Mouse (Mus musculus): Measurements from ENCODE around the gene Brip1. TPM values are rescaled to one million over a fixed set of nuclear protein-coding genes. Genes with fewer than 3 reads are reported as not detected.

Brip1 gene
- polyA plus RNA-seq, 1 experiment from 2014 or later: 13.0 TPM

DNA sequence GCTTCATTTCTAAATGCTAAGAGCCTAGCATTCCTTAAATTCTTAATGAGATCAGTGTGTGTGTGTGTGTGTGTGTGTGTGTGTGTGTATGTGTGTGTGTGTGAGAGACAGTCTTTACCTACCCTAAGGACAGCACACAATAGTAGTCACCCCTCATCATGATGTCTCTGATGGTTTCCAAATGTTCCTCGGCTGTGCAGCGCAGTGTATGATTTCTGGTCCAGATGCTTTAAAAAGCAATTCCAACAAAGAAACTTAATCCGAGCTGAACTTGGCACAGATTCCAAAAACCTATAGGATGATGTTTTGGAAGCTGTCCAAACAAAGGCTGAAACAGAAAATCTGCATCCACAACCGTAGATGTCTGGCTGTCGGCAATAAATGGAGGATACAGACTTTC, 173.0 kb downstream of the Brip1 start:
- Histone ChIP-seq H3K9ac (ENCODE audit: low read length) (no peak overlapping the region), H3K4me1 (replicated peaks; ENCODE audit: control insufficient read depth, insufficient read depth, low read length) (peaks cover 13% of the 10 kb centered on the region), H3K27ac (ENCODE audit: low read depth) (no peak overlapping the region), H3K36me3 (ENCODE audit: control insufficient read depth, insufficient read depth, low read length) (no peaks in the 10 kb centered on the region), H3K4me2 (ENCODE audit: low read length) (no peak overlapping the region), H3K4me3 (ENCODE audit: low read depth, low read length) (no peak overlapping the region), H3K9me3 (ENCODE audit: control insufficient read depth, low read length) (no peaks in the 10 kb centered on the region), H3K27me3 (replicated peaks; ENCODE audit: control insufficient read depth, insufficient read depth, low read length) (no peaks in the 10 kb centered on the region)
- DNase-seq (ENCODE audit: low spot score) (no peak), ATAC-seq (replicated peaks; ENCODE audit: low FRiP score, low TSS enrichment, low read depth) (no peak)
- whole genome bisulfite sequencing: 31% methylated on average over 5 of the region's 5 CpGs

DNA sequence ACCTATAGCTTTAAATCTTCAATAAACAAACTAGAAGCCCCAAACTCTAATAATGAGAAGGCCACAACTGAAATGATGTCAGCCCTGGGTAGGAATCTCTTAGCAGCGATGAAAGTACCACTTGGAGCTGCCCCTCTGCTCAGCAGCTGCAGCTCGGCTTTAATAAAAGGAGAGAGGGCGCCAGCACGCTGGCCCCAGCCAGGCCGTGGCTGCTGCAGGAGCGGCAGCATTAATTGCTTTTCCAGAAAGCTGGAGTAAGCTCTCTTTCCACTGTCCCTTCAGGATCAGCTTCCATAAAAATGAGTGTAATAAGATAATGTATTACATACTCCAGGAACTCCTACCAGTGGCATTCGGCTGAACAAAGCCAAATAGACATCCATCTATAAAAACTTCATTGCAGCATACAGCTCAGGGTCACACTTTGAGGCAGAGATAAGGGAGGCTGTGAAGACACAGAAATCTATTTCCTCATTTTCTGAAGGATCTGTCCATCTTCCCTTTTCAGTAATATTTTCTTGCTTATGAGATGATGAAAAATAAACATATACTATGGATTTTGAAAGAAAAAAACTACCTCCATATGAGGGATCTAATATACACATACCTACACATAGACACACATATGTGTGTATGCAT, 174.3 kb downstream of the Brip1 start:
- ATAC-seq (replicated peaks; ENCODE audit: low FRiP score, low TSS enrichment, low read depth): no peak
- no peak for DNase-seq (ENCODE audit: low spot score)
- Histone ChIP-seq H3K27me3 (replicated peaks; ENCODE audit: control insufficient read depth, insufficient read depth, low read length) (no peaks in the 10 kb centered on the region), H3K9ac (ENCODE audit: low read length) (no peak overlapping the region), H3K36me3 (ENCODE audit: control insufficient read depth, insufficient read depth, low read length) (no peaks in the 10 kb centered on the region), H3K4me3 (ENCODE audit: low read depth, low read length) (no peak overlapping the region), H3K4me2 (ENCODE audit: low read length) (no peak overlapping the region), H3K27ac (ENCODE audit: low read depth) (no peak overlapping the region), H3K9me3 (ENCODE audit: control insufficient read depth, low read length) (no peaks in the 10 kb centered on the region), H3K4me1 (replicated peaks; ENCODE audit: control insufficient read depth, insufficient read depth, low read length) (peaks cover 13% of the 10 kb centered on the region)
- WGBS: 21% methylated on average over 7 of the region's 7 CpGs

DNA sequence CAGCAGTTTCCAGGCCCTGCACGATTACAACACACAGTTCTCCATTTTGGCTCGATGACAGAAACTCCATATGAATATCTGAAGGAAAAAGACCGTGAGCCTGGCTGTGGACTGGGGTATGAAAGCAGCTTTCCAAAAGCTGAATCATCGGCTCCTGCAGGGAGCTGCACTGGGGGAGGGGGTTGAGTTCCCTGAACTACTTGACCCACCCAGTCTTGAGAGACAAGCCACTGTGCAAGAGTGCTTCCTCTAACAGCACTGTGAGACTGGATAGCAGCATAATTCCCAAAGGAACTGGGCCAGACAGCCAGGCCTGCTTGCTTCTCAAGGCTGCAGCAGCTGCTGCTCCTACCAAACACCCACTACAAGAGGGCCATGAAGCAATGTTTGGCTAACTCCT, 178.6 kb downstream of the Brip1 start:
- no peak overlapping the region for H3K27ac ChIP-seq (ENCODE audit: low read depth)
- H3K4me3 ChIP-seq (ENCODE audit: low read depth, low read length): no peak overlapping the region
- ATAC-seq (replicated peaks; ENCODE audit: low FRiP score, low TSS enrichment, low read depth) (no peak), DNase-seq (ENCODE audit: low spot score) (no peak)
- no peaks in the 10 kb centered on the region for H3K36me3 ChIP-seq (ENCODE audit: control insufficient read depth, insufficient read depth, low read length)
- no peak overlapping the region for H3K4me2 ChIP-seq (ENCODE audit: low read length)
- H3K27me3 ChIP-seq (replicated peaks; ENCODE audit: control insufficient read depth, insufficient read depth, low read length): no peaks in the 10 kb centered on the region
- H3K4me1 ChIP-seq (replicated peaks; ENCODE audit: control insufficient read depth, insufficient read depth, low read length): peaks cover 5% of the 10 kb centered on the region; the same call in 1 of the 2 replicates
- H3K9ac ChIP-seq (ENCODE audit: low read length): no peak overlapping the region
- H3K9me3 ChIP-seq (ENCODE audit: control insufficient read depth, low read length): no peaks in the 10 kb centered on the region
- 38% methylated on average over 4 of the region's 4 CpGs for WGBS

DNA sequence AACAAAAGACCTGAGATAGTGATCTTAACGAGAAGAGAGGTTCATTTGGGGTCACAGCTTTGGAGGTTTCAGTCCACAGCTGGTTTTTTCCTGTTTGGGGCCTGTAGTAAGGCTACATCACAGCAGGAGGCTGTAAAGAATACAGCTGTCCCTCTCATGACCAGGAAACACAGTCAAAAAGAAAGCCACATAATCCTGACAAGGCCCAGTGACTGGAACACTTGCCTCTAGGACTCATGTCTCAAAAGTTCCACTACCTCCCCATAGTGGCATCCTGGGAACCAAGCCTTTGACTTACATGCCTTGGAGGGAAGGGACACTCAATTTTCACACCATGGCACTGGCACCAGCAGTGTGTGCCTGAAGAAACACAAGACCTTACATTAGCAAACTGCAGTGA, 181.0 kb downstream of the Brip1 start:
- Histone ChIP-seq H3K9ac (ENCODE audit: low read length) (no peak overlapping the region), H3K4me1 (replicated peaks; ENCODE audit: control insufficient read depth, insufficient read depth, low read length) (no peaks in the 10 kb centered on the region; the same call in 1 of the 2 replicates), H3K4me3 (ENCODE audit: low read depth, low read length) (no peak overlapping the region), H3K9me3 (ENCODE audit: control insufficient read depth, low read length) (no peaks in the 10 kb centered on the region), H3K36me3 (ENCODE audit: control insufficient read depth, insufficient read depth, low read length) (no peaks in the 10 kb centered on the region), H3K4me2 (ENCODE audit: low read length) (no peak overlapping the region), H3K27me3 (replicated peaks; ENCODE audit: control insufficient read depth, insufficient read depth, low read length) (no peaks in the 10 kb centered on the region), H3K27ac (ENCODE audit: low read depth) (no peak overlapping the region)
- DNase-seq (ENCODE audit: low spot score): no peak
- WGBS: 59% methylated on average over 1 of the region's 1 CpGs
- ATAC-seq (replicated peaks; ENCODE audit: low FRiP score, low TSS enrichment, low read depth): no peak

- H3K9me3 ChIP-seq (ENCODE audit: control insufficient read depth, low read length): no peaks in the 10 kb centered on the region
- DNase-seq (ENCODE audit: low spot score): no peak
- no peaks in the 10 kb centered on the region; the same call in 1 of the 2 replicates for H3K4me1 ChIP-seq (replicated peaks; ENCODE audit: control insufficient read depth, insufficient read depth, low read length)
- no peak overlapping the region for H3K27ac ChIP-seq (ENCODE audit: low read depth)
- H3K4me3 ChIP-seq (ENCODE audit: low read depth, low read length): no peak overlapping the region
- H3K27me3 ChIP-seq (replicated peaks; ENCODE audit: control insufficient read depth, insufficient read depth, low read length): no peaks in the 10 kb centered on the region
- no peak overlapping the region for H3K9ac ChIP-seq (ENCODE audit: low read length)
- H3K36me3 ChIP-seq (ENCODE audit: control insufficient read depth, insufficient read depth, low read length): no peaks in the 10 kb centered on the region
- ATAC-seq (replicated peaks; ENCODE audit: low FRiP score, low TSS enrichment, low read depth): no peak
- 61% methylated on average over 11 of the region's 11 CpGs for WGBS
- no peak overlapping the region for H3K4me2 ChIP-seq (ENCODE audit: low read length)
Measured at GRCm38 (mm10) chr11:86016242-86016641, 184.8 kb downstream of the Brip1 start.

GRCm38 (mm10) chr11:86013087-86013486, 187.9 kb downstream of the Brip1 start:
- Histone ChIP-seq H3K4me2 (ENCODE audit: low read length) (no peak overlapping the region), H3K4me3 (ENCODE audit: low read depth, low read length) (no peak overlapping the region), H3K9ac (ENCODE audit: low read length) (no peak overlapping the region), H3K27me3 (replicated peaks; ENCODE audit: control insufficient read depth, insufficient read depth, low read length) (no peaks in the 10 kb centered on the region), H3K36me3 (ENCODE audit: control insufficient read depth, insufficient read depth, low read length) (no peaks in the 10 kb centered on the region), H3K27ac (ENCODE audit: low read depth) (no peak overlapping the region), H3K4me1 (replicated peaks; ENCODE audit: control insufficient read depth, insufficient read depth, low read length) (no peaks in the 10 kb centered on the region; the same call in 1 of the 2 replicates), H3K9me3 (ENCODE audit: control insufficient read depth, low read length) (no peaks in the 10 kb centered on the region)
- WGBS: 58% methylated on average over 2 of the region's 2 CpGs
- DNase-seq (ENCODE audit: low spot score) (no peak), ATAC-seq (replicated peaks; ENCODE audit: low FRiP score, low TSS enrichment, low read depth) (no peak)

- Histone ChIP-seq H3K27ac (ENCODE audit: low read depth) (no peak overlapping the region), H3K27me3 (replicated peaks; ENCODE audit: control insufficient read depth, insufficient read depth, low read length) (0 out of 2 replicates have a peak, but pooled peaks cover 2% of the 10 kb centered on the region), H3K4me2 (ENCODE audit: low read length) (no peak overlapping the region), H3K36me3 (ENCODE audit: control insufficient read depth, insufficient read depth, low read length) (no peaks in the 10 kb centered on the region), H3K9ac (ENCODE audit: low read length) (no peak overlapping the region), H3K4me1 (replicated peaks; ENCODE audit: control insufficient read depth, insufficient read depth, low read length) (no peaks in the 10 kb centered on the region), H3K9me3 (ENCODE audit: control insufficient read depth, low read length) (no peaks in the 10 kb centered on the region), H3K4me3 (ENCODE audit: low read depth, low read length) (no peak overlapping the region)
- DNase-seq (ENCODE audit: low spot score) (no peak), ATAC-seq (replicated peaks; ENCODE audit: low FRiP score, low TSS enrichment, low read depth) (no peak)
- WGBS: 81% methylated on average over 4 of the region's 4 CpGs
Measured at GRCm38 (mm10) chr11:86010458-86010857, 190.5 kb downstream of the Brip1 start.

DNA sequence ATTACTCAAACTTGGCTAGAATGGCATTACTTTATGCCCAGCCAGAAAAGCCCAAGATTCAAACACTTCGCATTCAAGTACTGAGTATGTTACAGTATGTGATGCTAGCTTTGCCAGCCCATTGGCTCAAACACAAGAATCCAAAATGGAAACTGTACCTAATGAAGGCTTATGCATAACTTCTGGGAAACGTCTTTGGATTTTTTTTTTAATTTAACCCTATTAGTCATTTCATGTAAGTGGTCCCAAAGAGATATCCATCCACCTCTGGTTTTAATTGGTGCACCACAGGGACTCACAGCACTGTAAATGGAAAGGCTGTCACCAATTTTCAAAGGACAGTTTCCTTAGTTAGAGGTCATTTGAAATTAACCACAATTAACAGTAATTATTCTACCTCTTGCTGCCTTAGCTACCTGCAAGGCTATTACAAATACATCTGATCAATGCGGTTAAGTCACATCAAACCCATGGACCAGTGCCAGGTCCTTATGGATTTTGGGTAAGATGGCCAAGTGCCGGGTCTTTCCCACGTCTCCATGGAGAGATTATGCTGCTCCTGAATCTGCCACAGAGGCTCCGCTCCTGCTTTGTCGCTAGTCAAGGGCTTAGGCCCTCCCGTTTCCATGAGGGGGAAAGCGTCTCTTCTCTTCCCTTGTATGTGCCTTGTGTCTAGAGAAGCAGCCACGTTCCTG, 192.6 kb downstream of the Brip1 start:
- Histone ChIP-seq H3K4me3 (ENCODE audit: low read depth, low read length) (no peak overlapping the region), H3K27me3 (replicated peaks; ENCODE audit: control insufficient read depth, insufficient read depth, low read length) (0 out of 2 replicates have a peak, but pooled peaks cover 2% of the 10 kb centered on the region)

More for the DNA sequence above, 192.6 kb downstream of the Brip1 start:
- H3K27ac ChIP-seq (ENCODE audit: low read depth): no peak overlapping the region
- WGBS: 79% methylated on average over 10 of the region's 10 CpGs
- DNase-seq (ENCODE audit: low spot score) (no peak), ATAC-seq (replicated peaks; ENCODE audit: low FRiP score, low TSS enrichment, low read depth) (no peak)
- H3K9ac ChIP-seq (ENCODE audit: low read length): no peak overlapping the region
- H3K4me2 ChIP-seq (ENCODE audit: low read length): no peak overlapping the region
- no peaks in the 10 kb centered on the region for H3K4me1 ChIP-seq (replicated peaks; ENCODE audit: control insufficient read depth, insufficient read depth, low read length)
- no peaks in the 10 kb centered on the region for H3K9me3 ChIP-seq (ENCODE audit: control insufficient read depth, low read length)
- H3K36me3 ChIP-seq (ENCODE audit: control insufficient read depth, insufficient read depth, low read length): no peaks in the 10 kb centered on the region

Measured in intestine, embryonic 14.5 days (tissue).